Mouse (Mus musculus) embryo, embryonic 9.5 days (tissue): ENCODE results near the gene Hba-x.
"Not testable (repeated sequence)": the region's sequence is repeated elsewhere in the genome, so short reads cannot be mapped to it uniquely, and the experiment has no call there.

Source experiments
- DNase-seq: peaks from one replicate; pipeline ENCODE4 v3.0.0-alpha.2; 2017; ENCODE audit errors: extremely low spot score

The Hba-x gene

GRCm38 (mm10) chr11:32250880-32251763 is 25.1 kb upstream of the Hba-x start:
- no peak for DNase-seq

- DNase-seq, result no peak
Measured at GRCm38 (mm10) chr11:32253121-32253520, 23.1 kb upstream of the Hba-x start.

- no peak for DNase-seq
Measured at GRCm38 (mm10) chr11:32256146-32256545, 20.1 kb upstream of the Hba-x start.

- DNase-seq, result no peak
Measured at GRCm38 (mm10) chr11:32256566-32256965, 19.6 kb upstream of the Hba-x start.

GRCm38 (mm10) chr11:32262674-32263415 is 13.4 kb upstream of the Hba-x start:
- peak; percentile 20 for DNase-seq

GRCm38 (mm10) chr11:32265117-32265738 is 11.0 kb upstream of the Hba-x start:
- no peak for DNase-seq

- DNase-seq, result no peak
Measured at GRCm38 (mm10) chr11:32266194-32266593, 10.0 kb upstream of the Hba-x start.

- DNase-seq, result no peak
Measured at GRCm38 (mm10) chr11:32266776-32267175, 9.4 kb upstream of the Hba-x start.

GRCm38 (mm10) chr11:32267188-32267884 is 8.9 kb upstream of the Hba-x start, which contains the start of gene Nprl3:
TSS of gene Nprl3 (minus strand) at chr11:32267707.
- peak; percentile 92 for DNase-seq

GRCm38 (mm10) chr11:32267964-32268363 is 8.2 kb upstream of the Hba-x start:
- no peak for DNase-seq

- no peak for DNase-seq
Measured at GRCm38 (mm10) chr11:32268952-32269351, 7.2 kb upstream of the Hba-x start.

- DNase-seq, result no peak
Measured at GRCm38 (mm10) chr11:32271178-32271577, 5.0 kb upstream of the Hba-x start.

GRCm38 (mm10) chr11:32277736-32278457 is 1.7 kb downstream of the Hba-x start:
- DNase-seq, result no peak

- DNase-seq, result no peak
Measured at GRCm38 (mm10) chr11:32278458-32278957, 2.3 kb downstream of the Hba-x start.

- no peak for DNase-seq
Measured at GRCm38 (mm10) chr11:32280646-32281045, 4.4 kb downstream of the Hba-x start.

- DNase-seq, result no peak
Measured at GRCm38 (mm10) chr11:32281416-32282144, 5.4 kb downstream of the Hba-x start.

GRCm38 (mm10) chr11:32283091-32283777 is 7.0 kb downstream of the Hba-x start, which contains the start of gene Hba-a1:
TSS of gene Hba-a1 (plus strand) at chr11:32283511.
- not testable (repeated sequence) for DNase-seq

GRCm38 (mm10) chr11:32284582-32284981 is 8.4 kb downstream of the Hba-x start:
- DNase-seq, result not testable (repeated sequence)

- DNase-seq, result no peak
Measured at GRCm38 (mm10) chr11:32285031-32285775, 9.0 kb downstream of the Hba-x start.
